Mouse (Mus musculus): ENCODE measurements at regions not wholly inside any gene's neighbourhood (a gene's known extent, or its start where the extent isn't known, plus 50 kb on each side); places are given as distances from the start of the nearest gene placed in this dataset.

- TF ChIP-seq MYOD1 (IDR thresholded peaks at IDR 0.05; ENCODE audit: control insufficient read depth in 1 of 3, insufficient read length in 2 of 3, low read depth in 2 of 3): no peak
- no peak for TF ChIP-seq USF1 (IDR thresholded peaks at IDR 0.05; ENCODE audit: low read depth)
- TF ChIP-seq SRF (IDR thresholded peaks at IDR 0.05; ENCODE audit: control insufficient read depth, insufficient read length, low read depth): no peak
- Histone ChIP-seq H3ac (ENCODE audit: control insufficient read depth, insufficient read length) (no peak overlapping the region), H3K27me3 (ENCODE audit: control insufficient read depth, insufficient read depth, insufficient read length) (no peaks in the 10 kb centered on the region), H3K4me3 (no peak overlapping the region), H3K79me2 (ENCODE audit: control insufficient read depth, insufficient read depth) (no peaks in the 10 kb centered on the region), H3K36me3 (ENCODE audit: control insufficient read depth, insufficient read depth) (no peaks in the 10 kb centered on the region), H3K4me2 (ENCODE audit: low read depth) (no peak overlapping the region)
These were observed 421.2 kb upstream of the Tbx3 start for GRCm38 (mm10) chr5:119249124-119249718.

- Histone ChIP-seq H3K4me3 (no peak overlapping the region), H3K27me3 (ENCODE audit: control insufficient read depth, insufficient read depth, insufficient read length) (no peaks in the 10 kb centered on the region), H3ac (ENCODE audit: control insufficient read depth, insufficient read length) (no peak overlapping the region), H3K36me3 (ENCODE audit: control insufficient read depth, insufficient read depth) (no peaks in the 10 kb centered on the region), H3K79me2 (ENCODE audit: control insufficient read depth, insufficient read depth) (no peaks in the 10 kb centered on the region), H3K4me2 (ENCODE audit: low read depth) (no peak overlapping the region)
- TF ChIP-seq POLR2A (IDR thresholded peaks at IDR 0.05; ENCODE audit: insufficient read length, low read depth) (no peak), MYOG (IDR thresholded peaks at IDR 0.05; ENCODE audit: control insufficient read depth in 1 of 3, insufficient read depth in 1 of 3, insufficient read length in 2 of 3, low read depth in 2 of 3) (no peak), TCF3 (IDR thresholded peaks at IDR 0.05; ENCODE audit: insufficient read length, low read depth) (no peak), SRF (IDR thresholded peaks at IDR 0.05; ENCODE audit: control insufficient read depth, insufficient read length, low read depth) (no peak), USF1 (IDR thresholded peaks at IDR 0.05; ENCODE audit: low read depth) (no peak), TCF12 (IDR thresholded peaks at IDR 0.05; ENCODE audit: insufficient read depth, poor library complexity, severe bottlenecking) (no peak), CEBPB (IDR thresholded peaks at IDR 0.05; ENCODE audit: insufficient read depth, poor library complexity, severe bottlenecking) (no peak), MAX (IDR thresholded peaks at IDR 0.05; ENCODE audit: low read depth) (no peak), POLR2AphosphoS2 (IDR thresholded peaks at IDR 0.05; ENCODE audit: insufficient read length, low read depth) (no peak), E2F4 (IDR thresholded peaks at IDR 0.05; ENCODE audit: insufficient read depth) (no peak), REST (IDR thresholded peaks at IDR 0.05; ENCODE audit: insufficient read depth, insufficient read length) (no peak), MYOD1 (IDR thresholded peaks at IDR 0.05; ENCODE audit: control insufficient read depth in 1 of 3, insufficient read length in 2 of 3, low read depth in 2 of 3) (no peak)
These were observed 419.0 kb upstream of the Tbx3 start for GRCm38 (mm10) chr5:119251311-119252047.

GRCm38 (mm10) chr5:119257374-119258120 is 412.9 kb upstream of the Tbx3 start:
- peak in 2 of 3 experiments; percentile 72 to 81 for TF ChIP-seq MYOD1 (IDR thresholded peaks at IDR 0.05; ENCODE audit: control insufficient read depth in 1 of 3, insufficient read length in 2 of 3, low read depth in 2 of 3)
- peak in 1 of 3 experiments; percentile 58 for TF ChIP-seq MYOG (IDR thresholded peaks at IDR 0.05; ENCODE audit: control insufficient read depth in 1 of 3, insufficient read depth in 1 of 3, insufficient read length in 2 of 3, low read depth in 2 of 3)
- no peak for TF ChIP-seq POLR2A (IDR thresholded peaks at IDR 0.05; ENCODE audit: insufficient read length, low read depth)
- TF ChIP-seq REST (IDR thresholded peaks at IDR 0.05; ENCODE audit: insufficient read depth, insufficient read length): no peak
- TF ChIP-seq MAX (IDR thresholded peaks at IDR 0.05; ENCODE audit: low read depth): no peak
- Histone ChIP-seq H3K27me3 (ENCODE audit: control insufficient read depth, insufficient read depth, insufficient read length) (no peaks in the 10 kb centered on the region), H3K36me3 (ENCODE audit: control insufficient read depth, insufficient read depth) (no peaks in the 10 kb centered on the region), H3K4me2 (ENCODE audit: low read depth) (no peak overlapping the region), H3K79me2 (ENCODE audit: control insufficient read depth, insufficient read depth) (no peaks in the 10 kb centered on the region), H3K4me3 (no peak overlapping the region), H3ac (ENCODE audit: control insufficient read depth, insufficient read length) (no peak overlapping the region)

- H3K27me3 ChIP-seq (ENCODE audit: control insufficient read depth, insufficient read depth, insufficient read length): no peaks in the 10 kb centered on the region
These were observed 411.6 kb upstream of the Tbx3 start for GRCm38 (mm10) chr5:119258831-119259230.

More at GRCm38 (mm10) chr5:119258831-119259230, 411.6 kb upstream of the Tbx3 start:
- Histone ChIP-seq H3K4me2 (ENCODE audit: low read depth) (no peak overlapping the region), H3K4me3 (no peak overlapping the region), H3ac (ENCODE audit: control insufficient read depth, insufficient read length) (no peak overlapping the region), H3K79me2 (ENCODE audit: control insufficient read depth, insufficient read depth) (no peaks in the 10 kb centered on the region), H3K36me3 (ENCODE audit: control insufficient read depth, insufficient read depth) (no peaks in the 10 kb centered on the region)
- TF ChIP-seq TCF3 (IDR thresholded peaks at IDR 0.05; ENCODE audit: insufficient read length, low read depth): no peak
- no peak for TF ChIP-seq SRF (IDR thresholded peaks at IDR 0.05; ENCODE audit: control insufficient read depth, insufficient read length, low read depth)
- no peak for TF ChIP-seq MAX (IDR thresholded peaks at IDR 0.05; ENCODE audit: low read depth)
- TF ChIP-seq REST (IDR thresholded peaks at IDR 0.05; ENCODE audit: insufficient read depth, insufficient read length): no peak
- TF ChIP-seq MYOD1 (IDR thresholded peaks at IDR 0.05; ENCODE audit: control insufficient read depth in 1 of 3, insufficient read length in 2 of 3, low read depth in 2 of 3): peak in 2 of 3 experiments; percentile 23 to 52
- peak in 2 of 3 experiments; percentile 17 to 46 for TF ChIP-seq MYOG (IDR thresholded peaks at IDR 0.05; ENCODE audit: control insufficient read depth in 1 of 3, insufficient read depth in 1 of 3, insufficient read length in 2 of 3, low read depth in 2 of 3)
- no peak for TF ChIP-seq E2F4 (IDR thresholded peaks at IDR 0.05; ENCODE audit: insufficient read depth)
- no peak for TF ChIP-seq TCF12 (IDR thresholded peaks at IDR 0.05; ENCODE audit: insufficient read depth, poor library complexity, severe bottlenecking)
- no peak for TF ChIP-seq USF1 (IDR thresholded peaks at IDR 0.05; ENCODE audit: low read depth)
- no peak for TF ChIP-seq POLR2A (IDR thresholded peaks at IDR 0.05; ENCODE audit: insufficient read length, low read depth)
- no peak for TF ChIP-seq CEBPB (IDR thresholded peaks at IDR 0.05; ENCODE audit: insufficient read depth, poor library complexity, severe bottlenecking)
